In genomic region chr1:36444471-36445464, GRCm38 (mm10) we compare ENCODE assay signal across 8 mouse cellular contexts. TPM values are rescaled to one million over a fixed set of nuclear protein-coding genes. Genes with fewer than 3 reads are reported as not detected.
DNase-seq lines count a peak whose midpoint lies in the region; ATAC-seq lines count a peak whose summit lies in the region.

Gene Lman2l (minus strand): TSS chr1:36445271.

- peak; percentile 98 for DNase-seq in adipocyte (ENCODE audit: low spot score)
- peak; percentile 98 for DNase-seq in embryo, embryonic 10 days (ENCODE audit: low spot score)
- peak; percentile 93 for DNase-seq in gastrocnemius, postnatal 10 days
- DNase-seq in induced T-regulatory cell, adult 2 months (ENCODE audit: low read depth) = peak; percentile 95
- DNase-seq in left cerebral cortex, adult 9 months (ENCODE audit: low spot score in 2 of 2) = peak; percentile 92 to 98
- peak; percentile 98 for DNase-seq in right cerebral cortex, postnatal 14 days
- DNase-seq in urinary bladder, postnatal 36 days (ENCODE audit: low spot score in 2 of 2) = peak; percentile 90 to 96

- ATAC-seq in megakaryocyte progenitor cell, adult 5-6 weeks (replicated peaks; ENCODE audit: poor library complexity) = peak; percentile 100

RNA-seq across cellular contexts. Expression of gene Lman2l, which starts in this region (rescaled TPM):
- total RNA-seq in gastrocnemius, postnatal 10 days (2021) = 10 to 100 TPM; 17.7 to 20.3 TPM
- total RNA-seq in megakaryocyte progenitor cell, adult 5-6 weeks (2015) = 17.0 and 23.0 TPM in 2 replicates
- 6.5 and 7.1 TPM in 2 replicates for total RNA-seq in megakaryocyte progenitor cell, adult 5-6 weeks (2017)

Comparison
In these comparisons a context has a peak if more than half of its experiments do, and no peak if none do; other contexts are left out.
1. Peak in every context shown above with its lines: DNase-seq and ATAC-seq.